Mouse (Mus musculus): Measurements from ENCODE around the gene Trp53.

- no peak for TF ChIP-seq POLR2A (IDR thresholded peaks at IDR 0.05; ENCODE audit: insufficient read depth, low read length)
- no peak for TF ChIP-seq EP300 (IDR thresholded peaks at IDR 0.05; ENCODE audit: insufficient read depth, low read depth, low read length)
These were observed 5.7 kb downstream of the Trp53 start for GRCm38 (mm10) chr11:69585718-69586325.
